Mouse (Mus musculus): ENCODE data around the gene Ccdc188. TPM values are rescaled to one million over a fixed set of nuclear protein-coding genes. Genes with fewer than 3 reads are reported as not detected.

Ccdc188 gene
- polyA plus RNA-seq, 1 experiment from 2014 or later: not detected

DNA sequence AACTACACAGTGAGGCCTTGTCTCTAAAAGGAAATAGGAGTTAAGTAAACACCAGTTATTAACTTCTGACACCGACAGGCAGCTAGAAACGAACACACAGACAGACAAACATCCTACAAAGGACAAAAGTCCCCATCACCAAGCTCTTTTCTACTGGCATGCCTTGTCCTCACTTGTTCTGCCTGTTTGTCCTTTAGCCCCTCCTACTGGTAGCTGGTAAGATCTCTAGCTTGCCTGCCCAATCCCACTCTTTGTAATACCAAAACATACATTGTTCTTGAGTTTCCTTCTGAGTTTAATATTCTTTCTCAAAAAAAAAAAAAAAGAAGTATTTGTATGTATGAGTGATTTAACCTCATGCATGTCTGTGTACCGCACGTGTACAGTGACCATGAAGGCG is 50.5 kb downstream of the Ccdc188 start:
- no peak overlapping the region for H3K4me3 ChIP-seq (ENCODE audit: low read depth, low read length)
- no peaks in the 10 kb centered on the region for H3K4me1 ChIP-seq (replicated peaks; ENCODE audit: control insufficient read depth, insufficient read depth, low read length)
- no peaks in the 10 kb centered on the region for H3K9me3 ChIP-seq (ENCODE audit: control insufficient read depth, low read length)
- no peak overlapping the region for H3K9ac ChIP-seq (ENCODE audit: low read depth, low read length)
- WGBS: 89% methylated on average over 5 of the region's 5 CpGs
- no peak overlapping the region for H3K4me2 ChIP-seq
- H3K36me3 ChIP-seq (ENCODE audit: control insufficient read depth, insufficient read depth, low read length): peaks cover 48% of the 10 kb centered on the region
- no peak overlapping the region for H3K27ac ChIP-seq (ENCODE audit: low read depth, low read length)
- DNase-seq (ENCODE audit: low spot score) (no peak), ATAC-seq (replicated peaks; ENCODE audit: low FRiP score) (no peak)
- no peaks in the 10 kb centered on the region for H3K27me3 ChIP-seq (replicated peaks; ENCODE audit: control insufficient read depth, insufficient read depth, low read length)

Other genes with a start within 250 kb of the Ccdc188 start
- not detected in 2 replicates for gene Vpreb2, start 237.5 kb upstream of the Ccdc188 start, polyA plus RNA-seq (2014; fragmentation: Nextera tagmentation; extraction: Ambion mirVana)
- gene Dgcr6, start 165.0 kb upstream of the Ccdc188 start, polyA plus RNA-seq (2014; fragmentation: Nextera tagmentation; extraction: Ambion mirVana): 74.1 and 79.8 TPM in 2 replicates
- 16.5 and 19.1 TPM in 2 replicates for gene Prodh, start 127.7 kb upstream of the Ccdc188 start, polyA plus RNA-seq (2014; fragmentation: Nextera tagmentation; extraction: Ambion mirVana)
- gene Rtn4r, start 90.2 kb upstream of the Ccdc188 start, polyA plus RNA-seq (2014; fragmentation: Nextera tagmentation; extraction: Ambion mirVana): 0.96 and 1.1 TPM in 2 replicates
- 7.7 and 7.8 TPM in 2 replicates for gene Zdhhc8, start 17.3 kb downstream of the Ccdc188 start, polyA plus RNA-seq (2014; fragmentation: Nextera tagmentation; extraction: Ambion mirVana)
- 127 and 130 TPM in 2 replicates for gene Trmt2a, start 30.8 kb downstream of the Ccdc188 start, polyA plus RNA-seq (2014; fragmentation: Nextera tagmentation; extraction: Ambion mirVana)
- gene Ranbp1, start 30.9 kb downstream of the Ccdc188 start, polyA plus RNA-seq (2014; fragmentation: Nextera tagmentation; extraction: Ambion mirVana): 943 and 989 TPM in 2 replicates
- 1.5 and 4.1 TPM in 2 replicates for gene Gm49776, start 40.4 kb downstream of the Ccdc188 start, polyA plus RNA-seq (2014; fragmentation: Nextera tagmentation; extraction: Ambion mirVana)
- 29.0 and 30.8 TPM in 2 replicates for gene Dgcr8, start 71.4 kb downstream of the Ccdc188 start, polyA plus RNA-seq (2014; fragmentation: Nextera tagmentation; extraction: Ambion mirVana)
- gene Tango2, start 130.2 kb downstream of the Ccdc188 start, polyA plus RNA-seq (2014; fragmentation: Nextera tagmentation; extraction: Ambion mirVana): 104 and 109 TPM in 2 replicates
- 13.8 and 15.5 TPM in 2 replicates for gene Arvcf, start 130.3 kb downstream of the Ccdc188 start, polyA plus RNA-seq (2014; fragmentation: Nextera tagmentation; extraction: Ambion mirVana)
- 83.7 and 91.8 TPM in 2 replicates for gene Txnrd2, start 208.5 kb downstream of the Ccdc188 start, polyA plus RNA-seq (2014; fragmentation: Nextera tagmentation; extraction: Ambion mirVana)
- 140 and 141 TPM in 2 replicates for gene Comt, start 209.0 kb downstream of the Ccdc188 start, polyA plus RNA-seq (2014; fragmentation: Nextera tagmentation; extraction: Ambion mirVana)